Mouse (Mus musculus) MEL (cell line): ENCODE measurements around the gene Spg11. TPM values are rescaled to one million over a fixed set of nuclear protein-coding genes. Genes with fewer than 3 reads are reported as not detected.

Experiments
- DNase-seq: peaks from one replicate; pipeline ENCODE4 v3.0.0; 2011; ENCODE audit warnings: low read depth, low spot score
- H3K27ac ChIP-seq: 2 replicates; pipeline ENCODE4 v1.5.1; 2012; ENCODE audit warnings: low read depth, mild to moderate bottlenecking, control low read depth, low read length, moderate library complexity; ENCODE audit not compliant: control insufficient read depth
- H3K27me3 ChIP-seq, 2 experiments: fragments of 150-350 bp in 1 of 2; sonication (generic) in 1 of 2; 2 replicates each; pipeline ENCODE4 v1.6.1; 2012; ENCODE audit warnings: low read length in 2 of 2, mild to moderate bottlenecking in 2 of 2, improper control_type of control experiment in 1 of 2, moderate library complexity in 1 of 2; ENCODE audit not compliant: insufficient read depth in 2 of 2, control insufficient read depth in 1 of 2
- H3K36me3 ChIP-seq, 2 experiments: 2 replicates each; pipeline ENCODE4 v1.6.1; 2012 to 2014; ENCODE audit warnings: low read length in 2 of 2, improper control_type of control experiment in 1 of 2, inconsistent platforms in 1 of 2, mild to moderate bottlenecking in 1 of 2; ENCODE audit not compliant: insufficient read depth in 2 of 2, control insufficient read depth in 1 of 2
- H3K4me1 ChIP-seq, 2 experiments: fragments of 150-350 bp in 1 of 2; sonication (generic) in 1 of 2; 2 replicates each; pipeline ENCODE4 v1.6.1; 2012; ENCODE audit warnings: low read length in 2 of 2, improper control_type of control experiment in 1 of 2, mild to moderate bottlenecking in 1 of 2; ENCODE audit not compliant: insufficient read depth in 2 of 2, control insufficient read depth in 1 of 2
- H3K4me3 ChIP-seq, 2 experiments: fragments of 150-350 bp in 1 of 2; sonication (generic) in 1 of 2; 2 replicates each; pipeline ENCODE4 v1.5.1; 2012; ENCODE audit warnings: low read depth in 2 of 2, low read length in 2 of 2, mild to moderate bottlenecking in 2 of 2, moderate library complexity in 2 of 2, control low read depth in 1 of 2, improper control_type of control experiment in 1 of 2; ENCODE audit not compliant: control insufficient read depth in 1 of 2, insufficient read depth in 1 of 2
- H3K79me2 ChIP-seq: 2 replicates; pipeline ENCODE4 v1.6.1; 2012; ENCODE audit warnings: mild to moderate bottlenecking, low read length, moderate library complexity; ENCODE audit not compliant: control insufficient read depth, poor library complexity, insufficient read depth
- H3K9ac ChIP-seq: 2 replicates; pipeline ENCODE4 v1.6.1; 2012; ENCODE audit warnings: low read depth, mild to moderate bottlenecking, control low read depth, low read length, moderate library complexity; ENCODE audit not compliant: control insufficient read depth, poor library complexity, severe bottlenecking
- H3K9me3 ChIP-seq: fragments of 150-350 bp; sonication (generic); replicated peaks from 2 replicates; pipeline ENCODE4 v1.6.1; 2012; ENCODE audit warnings: mild to moderate bottlenecking, low read length, improper control_type of control experiment, moderate library complexity; ENCODE audit not compliant: insufficient read depth
- BHLHE40 ChIP-seq: IDR thresholded peaks from 2 replicates; pipeline ENCODE4 v1.6.1; 2012; ENCODE audit warnings: low read depth, mild to moderate bottlenecking, inconsistent platforms, low read length, improper control_type of control experiment, borderline replicate concordance
- CHD1 ChIP-seq: IDR thresholded peaks from 2 replicates; pipeline ENCODE4 v1.6.1; 2012; ENCODE audit warnings: low read depth, mild to moderate bottlenecking, inconsistent platforms, low read length, improper control_type of control experiment
- CHD2 ChIP-seq: IDR thresholded peaks from 2 replicates; pipeline ENCODE4 v1.6.1; 2011; ENCODE audit warnings: low read length, improper control_type of control experiment
- CTCF ChIP-seq, 3 experiments: IDR thresholded peaks in 2 of 3; conservative IDR thresholded peaks in 1 of 3; 2 replicates each; pipeline ENCODE4 v1.5.1; 2011 to 2012; ENCODE audit warnings: low read length in 3 of 3, low read depth in 2 of 3, mild to moderate bottlenecking in 2 of 3, improper control_type of control experiment in 1 of 3, inconsistent platforms in 1 of 3, mixed read lengths in 1 of 3, moderate library complexity in 1 of 3; ENCODE audit not compliant: control insufficient read depth in 1 of 3, insufficient read depth in 1 of 3, poor library complexity in 1 of 3, severe bottlenecking in 1 of 3
- E2F4 ChIP-seq: IDR thresholded peaks from 2 replicates; pipeline ENCODE4 v1.6.1; 2011; ENCODE audit warnings: low read depth, low read length, improper control_type of control experiment, borderline replicate concordance
- ELF1 ChIP-seq: IDR thresholded peaks from 2 replicates; pipeline ENCODE4 v1.6.1; 2014; ENCODE audit warnings: low read depth, mild to moderate bottlenecking, inconsistent platforms, low read length, improper control_type of control experiment, moderate library complexity
- ETS1 ChIP-seq: IDR thresholded peaks from 2 replicates; pipeline ENCODE4 v1.6.1; 2012; ENCODE audit warnings: low read depth, mild to moderate bottlenecking, inconsistent platforms, low read length, improper control_type of control experiment, moderate library complexity
- GABPA ChIP-seq: IDR thresholded peaks from 2 replicates; pipeline ENCODE4 v1.6.1; 2012; ENCODE audit warnings: low read depth, mild to moderate bottlenecking, inconsistent platforms, low read length, improper control_type of control experiment, moderate library complexity
- GATA1 ChIP-seq: IDR thresholded peaks from 2 replicates; pipeline ENCODE4 v1.6.1; 2011; ENCODE audit warnings: low read depth, low read length, improper control_type of control experiment
- HCFC1 ChIP-seq: IDR thresholded peaks from 2 replicates; pipeline ENCODE4 v1.6.1; 2012; ENCODE audit warnings: low read depth, mild to moderate bottlenecking, inconsistent platforms, low read length, improper control_type of control experiment, moderate library complexity
- KAT2A ChIP-seq: conservative IDR thresholded peaks from 2 replicates; pipeline ENCODE4 v1.6.1; 2012; ENCODE audit warnings: low read depth, low read length, improper control_type of control experiment, inconsistent platforms
- MAFK ChIP-seq: IDR thresholded peaks from 2 replicates; pipeline ENCODE4 v1.6.1; 2011; ENCODE audit warnings: low read depth, mild to moderate bottlenecking, low read length, improper control_type of control experiment, borderline replicate concordance
- MAX ChIP-seq: IDR thresholded peaks from 2 replicates; pipeline ENCODE4 v1.6.1; 2011; ENCODE audit warnings: low read length, improper control_type of control experiment
- MAZ ChIP-seq: IDR thresholded peaks from 2 replicates; pipeline ENCODE4 v1.6.1; 2012; ENCODE audit warnings: low read depth, mild to moderate bottlenecking, inconsistent platforms, low read length, improper control_type of control experiment
- MEF2A ChIP-seq: IDR thresholded peaks from 2 replicates; pipeline ENCODE4 v1.6.1; 2014; ENCODE audit warnings: low read depth, mild to moderate bottlenecking, inconsistent platforms, low read length, improper control_type of control experiment; ENCODE audit not compliant: poor library complexity, insufficient replicate concordance, severe bottlenecking; ENCODE audit errors: extremely low read depth
- MXI1 ChIP-seq: IDR thresholded peaks from 2 replicates; pipeline ENCODE4 v1.6.1; 2011; ENCODE audit warnings: mild to moderate bottlenecking, low read depth, low read length, improper control_type of control experiment
- MYB ChIP-seq: IDR thresholded peaks from 2 replicates; pipeline ENCODE4 v1.6.1; 2011; ENCODE audit warnings: mild to moderate bottlenecking, low read depth, low read length, improper control_type of control experiment
- MYC ChIP-seq: IDR thresholded peaks from 2 replicates; pipeline ENCODE4 v1.6.1; 2011; ENCODE audit warnings: low read depth, mild to moderate bottlenecking, low read length, improper control_type of control experiment, moderate library complexity
- NELFE ChIP-seq: IDR thresholded peaks from 2 replicates; pipeline ENCODE4 v1.6.1; 2011; ENCODE audit warnings: low read depth, low read length, improper control_type of control experiment
- NRF1 ChIP-seq: IDR thresholded peaks from 2 replicates; pipeline ENCODE4 v1.6.1; 2014; ENCODE audit warnings: low read depth, mild to moderate bottlenecking, inconsistent platforms, low read length, improper control_type of control experiment, moderate library complexity; ENCODE audit not compliant: poor library complexity, insufficient read depth, severe bottlenecking
- POLR2A ChIP-seq, 2 experiments: IDR thresholded peaks; 2 replicates each; pipeline ENCODE4 v1.6.1; 2011 to 2012; ENCODE audit warnings: low read length in 2 of 2, mild to moderate bottlenecking in 2 of 2, control low read depth in 1 of 2, improper control_type of control experiment in 1 of 2, low read depth in 1 of 2, moderate library complexity in 1 of 2; ENCODE audit not compliant: control insufficient read depth in 1 of 2, insufficient read depth in 1 of 2, poor library complexity in 1 of 2
- POLR2AphosphoS2 ChIP-seq: IDR thresholded peaks from 2 replicates; pipeline ENCODE4 v1.6.1; 2011; ENCODE audit warnings: low read length, improper control_type of control experiment
- POLR2AphosphoS5 ChIP-seq: IDR thresholded peaks from 2 replicates; pipeline ENCODE4 v1.6.1; 2012; ENCODE audit warnings: low read depth, borderline replicate concordance, mild to moderate bottlenecking, inconsistent platforms, low read length, moderate library complexity, mixed read lengths
- RAD21 ChIP-seq: IDR thresholded peaks from 2 replicates; pipeline ENCODE4 v1.6.1; 2011; ENCODE audit warnings: mild to moderate bottlenecking, low read depth, low read length, improper control_type of control experiment
- SIN3A ChIP-seq: IDR thresholded peaks from 2 replicates; pipeline ENCODE4 v1.6.1; 2012; ENCODE audit warnings: low read length, improper control_type of control experiment, inconsistent platforms
- SMC3 ChIP-seq: IDR thresholded peaks from 2 replicates; pipeline ENCODE4 v1.6.1; 2011; ENCODE audit warnings: low read depth, low read length, improper control_type of control experiment
- TAL1 ChIP-seq: IDR thresholded peaks from 2 replicates; pipeline ENCODE4 v1.6.1; 2012; ENCODE audit warnings: mild to moderate bottlenecking, inconsistent platforms, low read length, moderate library complexity, mixed read lengths
- TBP ChIP-seq: IDR thresholded peaks from 2 replicates; pipeline ENCODE4 v1.8.0; 2011; ENCODE audit warnings: low read depth, low read length, improper control_type of control experiment
- TCF12 ChIP-seq: IDR thresholded peaks from 2 replicates; pipeline ENCODE4 v1.6.1; 2014; ENCODE audit warnings: low read depth, mild to moderate bottlenecking, inconsistent platforms, low read length, improper control_type of control experiment, moderate library complexity
- UBTF ChIP-seq: IDR thresholded peaks from 2 replicates; pipeline ENCODE4 v1.6.1; 2012; ENCODE audit warnings: low read depth, mild to moderate bottlenecking, inconsistent platforms, low read length, improper control_type of control experiment, moderate library complexity, borderline replicate concordance; ENCODE audit not compliant: insufficient read depth
- USF1 ChIP-seq: IDR thresholded peaks from 2 replicates; pipeline ENCODE4 v1.6.1; 2014; ENCODE audit warnings: low read depth, mild to moderate bottlenecking, inconsistent platforms, low read length, improper control_type of control experiment, moderate library complexity
- ZC3H11A ChIP-seq: IDR thresholded peaks from 2 replicates; pipeline ENCODE4 v1.6.1; 2012; ENCODE audit warnings: low read depth, mild to moderate bottlenecking, inconsistent platforms, low read length, improper control_type of control experiment
- polyA plus RNA-seq, 2 experiments: library from polyadenylated mRNA; stranded (reverse) in 1 of 2; unstranded in 1 of 2; fragments of >175 nt in 1 of 2; fragments of >200 nt in 1 of 2; gene quantifications; 2 replicates each; pipeline versions ENCODE4 v1.2.1 to v1.2.4; 2012; ENCODE audit warnings: low replicate concordance in 2 of 2, low read depth in 1 of 2; ENCODE audit not compliant: insufficient read length in 2 of 2, insufficient read depth in 1 of 2, missing spikeins in 1 of 2
- total RNA-seq: library from RNA; depleted of rRNA; stranded (reverse); fragments of 300-350 nt; gene quantifications from 2 replicates; pipeline ENCODE4 v1.2.3, GENCODE M21; 2012

The Spg11 gene
- total and polyA plus RNA-seq, 3 experiments: 5.9 to 6.9 TPM; not detected in 1

- Histone ChIP-seq H3K79me2 (peaks cover 4% of the 10 kb centered on the region; the same call in 1 of the 2 replicates), H3K4me1 (peaks cover 0 to 2% of the 10 kb centered on the region in 2 experiments; a peak in 1 of 4 replicates), H3K27ac (no peak overlapping the region), H3K4me3 (no peak overlapping the region), H3K9ac (no peak overlapping the region), H3K36me3 (peaks cover 5 to 52% of the 10 kb centered on the region in 2 experiments), H3K9me3 (no peaks in the 10 kb centered on the region), H3K27me3 (no peaks in the 10 kb centered on the region)
- no peak for DNase-seq
- no peak for TF ChIP-seq ETS1
- no peak for TF ChIP-seq MYC
- TF ChIP-seq MYB: no peak
- TF ChIP-seq HCFC1: no peak
- TF ChIP-seq BHLHE40: no peak
- no peak for TF ChIP-seq TCF12
- TF ChIP-seq E2F4: no peak
- TF ChIP-seq UBTF: no peak
- TF ChIP-seq SIN3A: no peak
Observed at GRCm38 (mm10) chr2:122043926-122044325, 74.3 kb downstream of the Spg11 start.

- no peak overlapping the region for H3K4me3 ChIP-seq
- H3K9me3 ChIP-seq: no peaks in the 10 kb centered on the region
- H3K79me2 ChIP-seq: peaks cover 44% of the 10 kb centered on the region
- no peaks in the 10 kb centered on the region for H3K27me3 ChIP-seq
- DNase-seq: peak; percentile 36
- H3K4me1 ChIP-seq: peaks cover 12 to 20% of the 10 kb centered on the region in 2 experiments
- H3K36me3 ChIP-seq: peaks cover 45 to 53% of the 10 kb centered on the region in 2 experiments
- no peak overlapping the region for H3K27ac ChIP-seq
- H3K9ac ChIP-seq: no peak overlapping the region
- TF ChIP-seq MEF2A (0 out of 2 replicates have a peak, but pooled peaks have one; percentile 17), POLR2AphosphoS2 (no peak), KAT2A (0 out of 2 replicates have a peak, but pooled peaks have one; percentile 30), SIN3A (peak; percentile 66; the same call in 1 of the 2 replicates), TAL1 (peak; percentile 54), NRF1 (no peak), POLR2AphosphoS5 (no peak), TCF12 (peak; percentile 96), ETS1 (peak; percentile 80), MAFK (peak; percentile 75; the same call in 1 of the 2 replicates), GATA1 (peak; percentile 97), TBP (no peak), ZC3H11A (0 out of 2 replicates have a peak, but pooled peaks have one; percentile 0), CTCF (IDR thresholded peaks at IDR 0.05 in 2 of 3, conservative IDR thresholded peaks at IDR 0.05 in 1 of 3; ENCODE audit: control insufficient read depth in 1 of 3, insufficient read depth in 1 of 3, low read depth in 2 of 3, low read length in 3 of 3, poor library complexity in 1 of 3, severe bottlenecking in 1 of 3) (no peak), GABPA (no peak), MAX (no peak; the same call in 1 of the 2 replicates), CHD2 (no peak), MAZ (no peak), USF1 (no peak), HCFC1 (no peak), CHD1 (no peak), SMC3 (no peak), NELFE (no peak), ELF1 (no peak), MXI1 (peak; percentile 63; the same call in 1 of the 2 replicates), RAD21 (no peak), MYB (no peak), POLR2A (IDR thresholded peaks at IDR 0.05; ENCODE audit: control insufficient read depth in 1 of 2, insufficient read depth in 1 of 2, low read depth in 1 of 2, low read length in 2 of 2, poor library complexity in 1 of 2) (no peak)
Observed at GRCm38 (mm10) chr2:122036064-122036463, 82.1 kb downstream of the Spg11 start.
